Mouse (Mus musculus) right cerebral cortex, postnatal 36 days (tissue): ENCODE results near the gene Trim45.

Source experiments
- DNase-seq, 2 experiments: peaks; one replicate each; pipeline ENCODE4 v3.0.0; 2022; ENCODE audit warnings: low spot score in 2 of 2, mixed read lengths in 1 of 2

The Trim45 gene

DNA sequence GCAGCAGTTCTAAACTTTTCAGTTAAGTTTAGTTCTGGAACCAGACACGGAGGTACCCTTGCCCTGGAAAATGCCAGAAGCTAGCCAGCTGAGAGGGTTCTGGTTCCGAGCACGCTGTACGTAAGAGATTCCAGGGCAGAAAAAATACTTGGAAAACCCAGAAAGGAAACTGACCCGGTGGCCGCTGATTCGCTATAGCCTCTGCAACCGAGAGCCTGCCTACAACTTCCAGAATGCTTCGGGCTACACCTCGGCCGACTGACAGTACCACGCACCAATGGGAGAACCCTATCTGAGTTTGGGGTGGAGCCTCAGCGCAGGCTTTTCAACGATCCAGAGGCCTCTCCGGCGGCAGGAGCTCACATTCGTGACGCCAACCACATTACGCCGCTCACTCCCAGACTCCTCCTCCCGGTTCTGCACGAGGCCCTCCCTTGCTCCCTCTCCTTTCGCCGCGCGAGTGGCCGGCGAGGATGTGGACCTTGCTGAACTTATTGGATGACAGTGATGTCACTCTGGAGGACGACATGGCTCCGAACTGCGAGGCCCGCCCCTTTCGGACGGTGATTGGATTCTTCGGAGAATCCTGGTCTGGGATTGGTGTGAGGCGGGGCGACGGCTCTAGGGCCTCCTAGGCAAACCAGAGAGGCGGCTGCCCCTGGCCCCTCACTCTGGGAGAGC is at the start of gene Trim45:
Gene Trim45, plus strand, starts transcription at position 378 of the 681 bp plus-strand sequence.
- peak; percentile 100 for DNase-seq

DNA sequence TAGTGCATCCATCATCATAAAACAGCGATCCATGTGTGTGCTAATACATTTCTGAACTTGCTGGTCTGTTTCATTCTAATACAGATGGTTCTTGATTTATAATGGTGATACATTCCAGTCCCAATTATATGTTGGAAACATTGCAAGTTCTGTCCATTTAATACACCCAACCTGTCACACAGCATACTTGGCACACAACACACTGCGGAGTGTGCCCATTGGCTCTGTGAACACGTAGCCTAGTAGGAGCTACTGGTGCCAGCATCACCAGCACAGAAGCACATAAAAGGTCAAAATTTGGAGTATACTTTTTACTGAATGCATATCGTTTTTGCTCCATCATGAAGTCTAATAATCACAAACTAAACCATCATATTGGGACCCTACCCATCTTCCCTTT is 44.9 kb upstream of the Trim45 start:
- no peak for DNase-seq

DNA sequence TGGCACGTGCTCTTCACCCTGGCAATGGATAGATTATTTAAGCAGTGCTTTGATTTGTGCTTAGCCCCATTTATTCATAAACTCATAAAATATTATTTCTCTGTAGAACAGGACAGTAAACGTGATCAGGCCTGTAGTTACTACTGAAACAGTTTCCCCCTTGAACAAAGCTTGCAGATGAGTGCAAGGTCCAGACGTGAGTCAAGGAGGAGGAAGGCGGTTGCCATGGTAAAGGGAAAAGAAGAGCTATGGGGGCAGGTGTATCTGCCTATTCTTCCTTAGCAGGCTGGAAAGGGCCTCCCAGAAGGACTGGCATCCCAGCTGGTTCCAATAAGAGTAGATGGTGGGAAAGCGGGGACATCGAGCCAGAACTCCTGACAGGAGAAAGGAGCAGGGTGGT is 40.6 kb upstream of the Trim45 start:
- no peak for DNase-seq

DNA sequence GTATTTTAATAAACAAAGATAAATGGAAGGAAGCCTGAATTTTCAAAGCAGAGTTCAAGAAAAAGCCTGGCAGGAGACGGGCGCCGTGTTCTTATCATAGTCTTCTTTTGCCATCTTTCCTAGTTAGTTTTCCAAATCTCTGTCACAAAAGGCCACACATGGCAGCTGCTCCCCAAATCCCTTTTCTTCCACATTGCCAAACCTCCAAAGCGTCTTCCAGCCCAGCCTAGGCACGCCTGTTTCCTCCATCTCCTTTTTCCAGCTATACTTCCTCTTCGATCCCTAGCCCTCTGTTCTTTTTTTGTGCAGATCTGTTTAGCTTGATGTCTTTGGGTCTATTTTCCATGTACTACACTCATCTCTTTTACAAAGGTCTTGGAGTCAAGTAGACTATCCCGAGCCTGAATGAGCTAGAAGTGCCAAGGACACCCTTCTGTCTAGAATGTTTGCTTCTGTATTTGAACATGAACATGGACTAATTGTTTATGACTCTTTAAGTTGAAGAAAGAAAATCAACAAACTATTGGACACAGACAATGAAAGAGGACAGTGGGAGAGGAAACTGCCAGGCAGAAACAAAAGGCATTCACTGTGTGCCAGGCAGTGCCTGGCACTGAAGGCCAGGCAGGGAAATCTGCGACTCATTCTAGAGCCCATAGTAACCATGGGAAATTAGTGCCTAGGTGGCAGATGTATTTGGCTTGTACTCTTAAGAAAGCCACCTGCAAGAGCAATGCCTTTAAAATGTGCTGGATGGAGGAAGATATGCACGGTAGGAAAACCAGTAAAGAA is 40.0 kb upstream of the Trim45 start:
- DNase-seq: no peak

DNA sequence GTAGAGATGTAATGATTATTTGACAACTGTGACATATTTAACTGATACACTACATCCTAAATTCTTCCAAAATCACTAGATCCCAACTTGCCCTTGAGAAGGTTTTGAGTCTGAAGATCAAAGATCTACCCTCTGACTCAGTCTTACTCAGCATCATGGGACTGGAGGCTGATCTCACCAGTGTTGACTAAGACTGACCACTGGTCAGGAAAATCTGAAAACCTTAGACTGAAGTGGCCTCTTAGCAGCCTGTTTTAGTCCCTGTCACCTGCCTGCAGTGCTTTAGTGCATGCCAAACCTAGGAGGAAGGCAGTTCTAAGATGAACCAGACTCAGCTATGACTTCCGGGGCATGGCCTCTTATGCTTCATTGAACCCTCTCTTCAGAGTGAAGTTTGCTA is 32.8 kb upstream of the Trim45 start:
- DNase-seq: no peak

DNA sequence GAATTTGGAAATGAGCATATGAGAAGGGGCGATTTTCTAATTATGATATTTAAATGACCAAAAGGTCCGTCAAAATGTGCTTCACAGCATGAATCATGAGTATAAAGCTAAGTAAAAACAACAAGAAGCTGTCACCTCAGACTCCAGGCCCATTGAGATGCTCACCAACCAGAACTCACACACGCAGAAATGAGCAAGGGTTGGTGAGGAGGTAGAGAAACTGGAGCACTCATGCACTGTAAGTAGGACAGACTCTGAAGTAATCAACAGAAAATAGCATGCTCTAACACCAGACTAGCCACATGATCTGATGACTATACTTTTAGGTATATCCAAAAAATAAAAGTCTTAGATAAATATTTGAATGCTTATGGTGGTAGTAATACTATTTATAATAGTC is 31.6 kb upstream of the Trim45 start:
- no peak for DNase-seq

DNA sequence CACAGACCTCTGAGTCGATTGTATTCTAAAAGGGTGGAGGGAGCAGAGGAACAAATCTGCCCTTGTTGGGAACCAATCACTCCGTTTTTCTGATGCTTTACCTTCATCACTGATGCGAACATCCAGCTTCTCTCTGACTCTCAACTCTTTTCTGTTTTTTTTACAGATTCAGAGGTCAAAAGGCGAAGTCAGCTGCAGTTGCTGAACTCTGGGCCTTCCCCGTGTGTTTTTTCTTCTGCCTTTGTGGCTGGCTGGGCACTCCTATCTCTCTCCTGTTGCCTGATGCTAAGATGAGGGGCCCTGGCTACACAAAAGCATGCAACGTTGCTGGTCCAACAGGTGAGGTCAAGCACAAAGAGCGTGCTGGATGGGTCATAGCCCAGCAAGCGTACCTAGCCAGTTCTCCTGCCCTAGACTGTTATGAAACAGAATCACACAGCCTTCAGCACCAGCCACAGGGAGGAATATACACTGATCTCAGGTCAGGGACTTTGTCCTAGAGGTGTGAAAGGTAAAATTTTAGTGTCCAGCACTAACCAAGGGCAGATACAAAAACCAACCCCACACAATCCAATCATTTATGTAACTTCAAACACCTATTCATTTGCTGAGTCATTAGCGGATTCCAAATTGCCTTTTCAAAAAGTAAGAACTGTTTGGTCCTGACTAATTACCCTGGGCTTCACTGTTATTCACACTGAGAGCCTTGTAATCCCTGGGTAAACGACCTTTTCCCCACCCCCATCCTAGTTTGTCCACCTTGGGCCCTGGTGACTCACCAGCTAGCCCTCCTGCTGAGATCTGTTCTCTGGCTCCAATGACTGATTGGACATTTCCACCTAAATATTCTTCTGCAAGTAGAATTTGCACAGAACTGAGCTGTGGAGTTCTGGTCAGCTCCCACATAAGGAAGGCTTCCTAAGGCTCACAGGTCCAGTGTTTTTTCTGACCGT is 29.3 kb upstream of the Trim45 start:
- no peak for DNase-seq

DNA sequence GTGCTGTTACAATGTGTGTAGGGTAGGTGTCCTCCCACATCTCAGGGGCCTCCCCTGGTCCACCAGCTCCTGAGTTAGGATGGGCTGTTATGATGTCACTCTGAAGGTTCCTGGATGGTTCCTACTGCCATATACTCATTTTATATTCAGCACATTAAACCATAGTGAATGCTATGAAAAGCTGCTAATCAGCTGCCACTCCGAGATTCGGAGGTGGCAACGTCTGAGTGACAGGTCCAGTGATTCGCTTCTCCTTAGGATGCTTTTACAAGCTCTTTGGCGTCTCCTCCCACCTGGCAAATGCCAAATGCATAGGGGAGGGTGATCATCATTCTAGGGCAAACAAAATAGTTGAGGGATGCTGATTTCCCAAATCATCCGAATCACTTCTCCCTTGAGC is 26.5 kb upstream of the Trim45 start:
- DNase-seq: no peak

DNA sequence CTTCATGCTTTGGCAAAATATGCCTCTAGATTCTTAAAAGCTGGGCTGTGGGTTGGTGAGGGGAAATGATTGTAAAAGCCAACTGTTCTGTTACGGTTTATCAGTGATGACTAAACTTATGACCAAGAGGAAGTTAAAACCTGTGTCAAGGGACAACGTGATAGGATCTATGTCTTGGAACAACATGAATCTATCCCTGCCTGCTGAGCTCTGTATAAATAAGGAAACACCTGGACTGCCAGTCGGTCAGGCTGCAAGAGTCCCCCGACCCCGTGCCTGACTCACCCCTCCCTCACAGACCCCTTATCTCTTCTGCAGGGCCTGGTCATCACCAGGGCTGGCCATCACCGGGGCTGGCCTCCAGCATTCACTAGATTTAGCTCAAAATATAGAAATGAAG is 15.9 kb upstream of the Trim45 start:
- DNase-seq: no peak

DNA sequence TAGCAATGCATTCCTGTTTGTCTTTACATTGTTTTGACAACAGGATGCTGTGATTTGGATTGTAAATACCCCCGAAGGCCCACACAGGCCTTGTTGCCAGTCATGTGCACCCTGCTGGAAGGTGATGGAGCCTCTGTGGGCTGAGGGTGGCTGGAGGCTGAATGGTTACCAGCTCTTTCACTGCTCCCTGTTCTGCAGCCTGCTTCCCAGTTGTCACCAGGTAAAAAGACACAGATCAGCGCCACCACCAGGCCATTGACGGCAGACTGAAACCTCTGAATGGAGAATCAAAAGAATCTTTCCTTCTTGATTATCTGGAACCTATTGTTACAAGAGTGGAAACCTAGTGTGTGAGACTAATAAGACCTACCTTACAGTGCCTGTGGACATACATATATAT is 15.1 kb upstream of the Trim45 start:
- DNase-seq: no peak

DNA sequence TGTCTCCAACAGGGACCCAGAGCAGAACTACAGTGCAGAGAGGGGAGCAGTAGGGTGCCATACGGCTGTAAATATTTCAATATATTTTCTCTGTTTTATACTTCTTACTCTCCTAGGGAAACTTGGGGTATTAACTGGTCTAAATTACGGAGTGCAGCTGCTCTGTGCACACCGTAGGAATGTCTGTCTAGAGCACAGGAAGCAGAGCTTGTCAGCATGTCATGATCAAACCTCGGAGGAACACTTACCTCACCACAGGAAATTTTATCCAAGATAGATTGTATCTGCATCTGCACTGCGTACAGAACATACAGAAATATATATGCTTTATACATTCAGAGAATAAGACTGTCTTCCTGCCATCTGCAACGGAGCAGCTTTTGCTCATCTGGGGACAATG is 13.4 kb upstream of the Trim45 start:
- no peak for DNase-seq

DNA sequence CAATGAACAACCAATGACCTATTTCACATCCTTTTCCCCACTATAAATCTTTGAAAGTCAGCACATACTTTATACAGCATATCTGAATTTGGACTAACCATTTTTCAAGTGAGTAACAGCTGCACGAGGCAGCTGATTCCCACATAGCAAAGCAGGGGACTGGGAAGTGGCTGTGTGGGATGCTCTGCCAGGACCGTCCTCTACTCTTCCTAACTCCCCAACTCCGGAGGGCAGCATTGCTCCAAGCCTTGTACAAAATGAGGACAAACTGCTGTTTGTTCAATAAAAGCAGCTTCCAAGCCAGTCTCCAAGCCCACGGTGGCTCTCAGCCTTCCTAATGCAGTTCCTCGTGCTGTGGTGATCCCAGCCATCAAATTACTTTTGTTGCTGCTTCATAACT is 11.4 kb upstream of the Trim45 start:
- DNase-seq: no peak

DNA sequence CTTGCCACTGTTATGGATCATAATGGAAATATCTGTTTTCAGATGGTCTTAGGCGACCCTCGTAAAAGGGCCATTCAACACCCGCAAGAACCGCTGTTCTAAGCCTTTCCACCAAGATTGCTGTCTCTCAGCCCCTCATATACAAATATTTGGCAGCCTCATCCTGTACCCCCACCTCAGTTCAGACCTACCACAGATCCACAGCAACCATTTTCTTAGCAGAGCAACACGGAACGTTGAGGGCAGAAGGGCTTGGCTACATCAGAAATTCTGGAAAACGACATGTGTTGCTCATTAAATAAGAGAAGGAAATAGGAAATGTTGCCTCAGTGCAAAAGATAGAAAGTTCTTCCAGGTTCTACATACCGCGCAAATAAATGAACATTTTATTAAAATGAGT is 11.0 kb upstream of the Trim45 start:
- DNase-seq: no peak

DNA sequence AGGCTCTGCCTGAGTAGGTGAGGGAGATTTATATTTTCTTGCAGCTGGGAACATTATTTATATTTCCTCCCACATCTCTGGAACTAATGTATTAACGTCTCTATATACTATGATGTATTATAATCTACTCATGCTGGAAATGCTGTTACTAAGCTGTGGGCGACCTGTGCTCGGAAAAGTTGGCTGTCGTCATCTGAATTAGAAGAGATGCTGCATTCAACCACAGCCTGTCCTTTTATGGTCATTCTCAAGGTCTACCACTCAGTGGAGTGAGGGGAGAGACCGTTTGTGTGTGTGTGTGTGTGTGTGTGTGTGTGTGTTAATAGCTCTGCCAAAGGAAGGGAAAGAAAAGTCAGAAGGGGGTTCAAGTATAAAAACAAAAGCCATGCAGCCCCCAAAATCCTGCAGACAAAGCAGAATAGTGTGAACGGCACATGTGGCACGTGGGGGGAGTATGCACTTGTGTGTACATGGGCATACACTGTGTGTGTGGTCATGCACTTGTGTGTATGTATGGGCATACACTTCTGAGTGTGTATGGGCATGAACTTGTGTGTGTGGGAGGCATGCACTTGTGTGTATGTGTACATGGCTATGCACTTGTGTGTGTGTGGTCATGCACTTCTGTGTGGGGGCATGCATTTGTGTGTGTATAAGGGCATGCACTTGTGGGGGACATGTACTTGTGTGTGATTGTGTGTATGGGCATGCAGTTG is 10.3 kb upstream of the Trim45 start:
- no peak for DNase-seq

DNA sequence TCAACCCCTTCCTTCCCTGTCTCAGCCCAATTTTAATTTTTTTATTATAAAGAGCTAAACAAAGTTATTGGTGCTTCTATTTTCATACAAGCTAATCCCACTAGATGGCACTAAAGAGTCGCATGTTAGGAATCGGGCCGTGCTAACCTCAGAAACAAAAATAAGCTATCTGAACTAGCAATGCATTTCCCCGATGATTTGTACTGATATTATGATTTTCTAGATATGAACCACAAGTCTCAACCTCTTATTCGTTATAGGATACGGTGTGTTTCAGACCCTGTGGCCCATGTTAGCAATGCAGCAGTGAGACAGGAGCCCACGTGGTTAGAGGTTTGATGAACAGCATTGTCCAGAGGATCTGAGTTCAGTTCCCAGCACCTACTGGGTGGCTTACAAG is 5.2 kb upstream of the Trim45 start:
- no peak for DNase-seq

DNA sequence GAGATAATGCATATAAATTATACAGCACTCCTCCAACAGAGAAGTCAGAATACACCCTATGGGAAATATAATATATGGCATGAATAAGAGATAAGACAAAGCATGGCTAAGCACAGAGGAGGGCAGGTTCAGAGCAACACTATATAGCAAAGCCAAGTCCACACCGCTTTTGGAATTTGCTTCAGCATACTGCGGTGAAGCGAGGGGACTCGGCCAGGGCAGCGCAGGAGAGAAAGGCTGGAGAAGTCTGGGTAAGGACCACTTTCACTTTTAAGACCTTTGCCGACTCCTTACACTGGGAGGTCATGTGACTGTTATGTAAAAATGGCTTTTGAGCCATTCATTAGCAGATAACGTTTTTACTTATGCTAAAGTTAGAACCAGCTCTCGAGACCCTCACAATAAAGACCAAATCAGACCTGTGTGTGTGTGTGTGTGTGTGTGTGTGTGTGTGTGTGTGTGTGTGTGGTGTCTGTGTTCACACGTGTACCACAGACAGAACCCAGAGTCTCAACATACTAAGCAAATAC is 1.3 kb upstream of the Trim45 start:
- no peak for DNase-seq

DNA sequence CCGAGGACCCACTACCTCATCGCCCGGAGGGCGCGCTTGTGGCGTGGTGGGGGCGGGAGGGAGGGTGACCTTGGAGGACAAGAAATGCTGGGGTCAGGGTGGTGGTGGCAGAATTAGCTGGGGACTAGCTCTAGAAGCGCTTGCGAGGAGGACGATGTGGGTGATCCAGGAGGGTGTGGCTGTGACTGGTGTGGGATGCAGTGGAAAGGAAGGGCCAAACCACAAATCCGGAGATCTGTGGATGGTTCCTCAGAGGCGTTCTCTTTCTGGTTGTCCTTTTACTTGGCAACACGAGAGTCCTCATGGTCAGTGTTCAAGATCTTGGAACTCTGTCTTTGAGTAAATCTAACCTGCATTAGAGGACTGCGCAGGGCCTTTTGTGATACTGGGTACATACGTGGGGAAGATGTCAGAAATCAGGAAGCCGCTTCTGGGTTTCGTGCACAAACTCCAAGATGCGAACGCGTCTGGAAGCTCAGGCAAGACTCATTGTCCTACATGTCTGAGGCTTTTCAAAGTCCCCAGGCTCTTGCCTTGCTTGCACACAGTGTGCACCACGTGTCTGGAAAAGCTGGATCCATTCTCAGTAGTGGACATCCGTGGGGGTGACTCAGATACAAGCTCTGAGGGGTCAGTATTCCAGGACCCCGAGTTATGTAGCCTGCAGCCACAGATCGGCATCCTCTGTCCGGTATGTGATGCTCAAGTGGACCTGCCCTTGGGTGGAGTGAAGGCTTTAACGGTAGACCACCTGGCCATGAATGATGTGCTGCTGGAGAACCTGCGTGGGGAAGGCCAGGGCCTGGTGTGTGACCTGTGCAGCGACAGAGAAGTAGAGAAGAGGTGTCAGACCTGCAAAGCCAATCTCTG is 739 bp downstream of the Trim45 start:
- DNase-seq: no peak

DNA sequence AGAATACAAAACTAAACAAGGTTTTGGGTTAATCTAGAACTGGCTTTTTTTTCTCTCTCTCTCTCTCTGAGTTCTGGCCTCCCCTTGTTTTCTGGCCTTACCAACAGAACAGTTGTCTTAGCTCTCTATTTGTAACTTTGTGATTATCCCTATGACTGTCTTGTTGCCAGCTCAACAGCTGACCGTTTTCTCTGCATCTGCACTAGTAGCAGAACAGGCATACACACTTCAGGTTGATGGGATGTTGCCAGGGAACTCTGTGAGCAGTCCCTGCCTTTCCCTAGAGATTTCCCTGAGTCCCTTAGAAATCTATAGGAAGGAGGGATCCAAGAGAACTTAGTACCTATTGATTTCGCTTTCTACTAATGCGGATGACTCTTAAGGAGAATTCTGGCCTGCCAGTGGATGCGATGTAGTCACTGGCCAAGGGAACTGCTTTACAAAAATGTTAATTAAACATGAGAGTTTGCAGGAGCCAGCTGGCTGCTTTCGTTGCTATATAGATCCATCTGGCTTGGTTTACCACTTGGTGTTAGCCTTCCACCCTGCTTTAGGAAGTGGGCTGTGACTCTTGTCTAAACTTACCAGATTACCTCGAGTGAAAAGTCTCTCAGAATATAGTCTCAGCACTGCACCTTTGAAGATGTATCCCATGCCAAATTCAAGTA is 2.2 kb downstream of the Trim45 start:
- no peak for DNase-seq

DNA sequence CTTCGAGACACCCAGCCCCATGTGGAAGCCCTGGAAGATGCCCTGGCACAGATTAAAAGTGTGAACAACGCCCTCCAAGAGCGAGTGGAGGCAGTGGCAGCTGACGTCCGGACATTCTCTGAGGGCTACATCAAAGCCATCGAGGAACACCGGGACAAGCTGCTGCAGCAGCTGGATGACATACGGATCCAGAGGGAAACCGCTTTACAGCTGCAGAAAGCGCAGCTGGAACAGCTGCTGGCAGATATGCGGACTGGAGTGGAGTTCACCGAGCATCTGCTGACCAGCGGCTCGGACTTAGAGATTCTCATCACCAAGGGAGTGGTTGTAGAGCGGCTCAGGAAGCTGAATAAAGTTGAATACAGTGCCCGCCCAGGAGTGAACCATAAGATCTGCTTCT is 3.2 kb downstream of the Trim45 start:
- no peak for DNase-seq
